In genomic region chr9:83111789-83112188, GRCm38 (mm10) we compare ENCODE assay signal across 18 mouse cellular contexts.
DNase-seq lines count a peak whose midpoint lies in the region.
"Had no signal": no experiment of that assay in that cellular context is flagged by ENCODE, and none has a peak within 500 bp of the region (broad histone marks: within the 10 kb centered on the region; RNA-seq: fewer than 3 reads in every experiment).

No protein-coding gene starts in this region.

- H3K27me3 ChIP-seq in splenic B cell, adult 2 months (ENCODE audit: control insufficient read depth, insufficient read depth, low read length, poor library complexity, severe bottlenecking), result no peaks in the 10 kb centered on the region
- H3K27me3 ChIP-seq: embryonic facial prominence, embryonic 13.5 days; embryonic facial prominence, embryonic 15.5 days; forebrain, embryonic 12.5 days; Patski had no signal

- no peaks in the 10 kb centered on the region for H3K36me3 ChIP-seq in splenic B cell, adult 2 months (ENCODE audit: control insufficient read depth, insufficient read depth, low read length, poor library complexity, severe bottlenecking)
- H3K36me3 ChIP-seq: embryonic facial prominence, embryonic 15.5 days; G1E had no signal

- peak; percentile 9 to 27 for DNase-seq in spleen, adult 18-20 months
- no peak for DNase-seq in spleen, postnatal 4 days (ENCODE audit: low spot score in 2 of 2)
- DNase-seq in spleen, postnatal 36 days (ENCODE audit: low spot score in 2 of 2), result peak; percentile 18 to 22
- no peak for DNase-seq in spleen, postnatal 14 days (ENCODE audit: low spot score in 2 of 2)
- DNase-seq in B cell, adult 2 months, result peak; percentile 40 to 43
- peak; percentile 45 for DNase-seq in splenic B cell, adult 2 months (ENCODE audit: low read depth, low spot score)
- no peak for DNase-seq in embryo, embryonic 10.5 days (ENCODE audit: low spot score)
- DNase-seq in testis, postnatal 14 days (ENCODE audit: low spot score), result no peak
- DNase-seq: adrenal gland, adult 8-10 months; adrenal gland, postnatal 14 days; adrenal gland, postnatal 36 days; cerebellum, adult 11-12 months; embryo, embryonic 11 days had no signal

Comparison
In these comparisons a context has a peak if more than half of its experiments do, and no peak if none do; other contexts are left out.
1. DNase-seq: peak in spleen, adult 18-20 months (2 of 2), spleen, postnatal 36 days (2 of 2), B cell, adult 2 months (2 of 2) and splenic B cell, adult 2 months (single experiment); none in spleen, postnatal 4 days (0 of 2), spleen, postnatal 14 days (0 of 2), embryo, embryonic 10.5 days (single experiment) and testis, postnatal 14 days (single experiment).